ENCODE assay signal across 8 mouse cellular contexts in the genomic region with DNA sequence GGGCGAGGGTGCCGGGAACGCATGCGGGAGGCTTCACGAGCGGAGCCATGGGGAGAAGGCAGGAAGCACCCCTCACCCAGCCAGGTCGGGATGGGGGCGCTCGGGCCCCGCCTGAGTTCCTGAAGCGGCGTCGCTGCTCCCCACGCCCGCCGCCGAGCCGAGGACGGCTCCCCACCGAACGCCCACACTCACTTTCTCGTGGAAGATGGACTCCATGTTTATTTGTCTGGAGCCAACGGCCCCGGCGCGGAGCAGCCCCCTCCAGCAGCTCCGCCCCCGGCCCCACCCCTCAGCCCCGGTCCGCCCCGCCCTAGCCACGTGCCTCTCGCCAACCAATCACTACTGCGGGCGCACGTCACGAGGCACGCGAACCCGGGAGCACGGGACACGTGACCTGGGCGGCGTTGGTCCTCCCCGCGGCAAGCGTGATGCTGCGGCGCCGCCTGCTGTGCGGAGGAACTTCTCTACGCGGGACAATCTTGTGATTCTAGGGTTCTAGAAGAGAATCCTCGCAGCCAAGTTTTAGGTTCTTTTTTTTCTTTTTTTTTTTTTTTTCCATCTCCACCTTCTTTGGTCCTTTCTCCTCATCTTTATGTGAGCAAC. TPM values are rescaled to one million over a fixed set of nuclear protein-coding genes. Genes with fewer than 3 reads are reported as not detected.
DNase-seq lines count a peak whose midpoint lies in the region; ATAC-seq lines count a peak whose summit lies in the region.

A gene (minus strand): TSS at position 305 of the 603 bp plus-strand sequence.

- peak within 1 kb of the TSS; percentile 80 for H3K4me3 ChIP-seq in hindbrain, embryonic 14.5 days (replicated peaks; ENCODE audit: low read length)

- H3K4me2 ChIP-seq in hindbrain, embryonic 14.5 days (replicated peaks), result peak within 1 kb of the TSS; percentile 67

- H3K27ac ChIP-seq in hindbrain, embryonic 14.5 days, result peak within 1 kb of the TSS; percentile 62

- peak; percentile 99 for ATAC-seq in hindbrain, embryonic 14.5 days (ENCODE audit: low FRiP score)

- H3K36me3 ChIP-seq in hindbrain, embryonic 14.5 days (replicated peaks; ENCODE audit: control insufficient read depth, insufficient read depth), result no peaks in the 10 kb centered on the region; the same call in 1 of the 2 replicates

- DNase-seq in NIH3T3 (ENCODE audit: low read depth), result peak; percentile 98
- DNase-seq in cerebellum, postnatal 10 days, result peak; percentile 99
- DNase-seq in frontal cortex, postnatal 14 days (ENCODE audit: low spot score in 2 of 2), result peak; percentile 93 to 96
- peak; percentile 93 for DNase-seq in hindbrain, embryonic 14.5 days (ENCODE audit: low spot score)
- DNase-seq in layer of hippocampus, postnatal 36 days, result peak; percentile 96
- peak; percentile 98 for DNase-seq in lung, postnatal 36 days
- peak; percentile 98 for DNase-seq in retina, postnatal 1 day
- peak; percentile 89 to 95 for DNase-seq in urinary bladder, adult 18-20 months (ENCODE audit: low spot score in 2 of 2)

- no peaks in the 10 kb centered on the region for H3K27me3 ChIP-seq in hindbrain, embryonic 14.5 days (ENCODE audit: control insufficient read depth, insufficient read depth, low read length)

- H3K9ac ChIP-seq in hindbrain, embryonic 14.5 days, result peak within 1 kb of the TSS; percentile 80

- no peaks in the 10 kb centered on the region for H3K9me3 ChIP-seq in hindbrain, embryonic 14.5 days (ENCODE audit: control insufficient read depth, low read length)

- peaks cover 15% of the 10 kb centered on the region for H3K4me1 ChIP-seq in hindbrain, embryonic 14.5 days (replicated peaks; ENCODE audit: control insufficient read depth, insufficient read depth, low read length)

- WGBS in hindbrain, embryonic 14.5 days, result under 1% methylated on average over 52 of the region's 54 CpGs

RNA-seq across cellular contexts. Expression of the gene that starts here (rescaled TPM):
- 13.6 and 14.6 TPM in 2 replicates for polyA plus RNA-seq in hindbrain, embryonic 14.5 days (2014; fragmentation: Nextera tagmentation; extraction: Ambion mirVana)
- total RNA-seq in layer of hippocampus, postnatal 36 days (2021), result 10 to 100 TPM; 21.9 to 22.7 TPM

Comparison
In these comparisons a context has a peak if more than half of its experiments do, and no peak if none do; other contexts are left out.
1. Peak in every context shown above with its lines: DNase-seq, ATAC-seq, H3K4me3 ChIP-seq and H3K27ac ChIP-seq.